Mouse (Mus musculus) CH12.LX (cell line): ENCODE measurements around the gene Lcn9.

ENCODE experiments used
- CTCF ChIP-seq, 2 experiments: IDR thresholded peaks in 1 of 2; conservative IDR thresholded peaks in 1 of 2; 2 replicates each; pipeline ENCODE4 v1.5.1; 2011 to 2012; ENCODE audit warnings: low read depth in 2 of 2, low read length in 2 of 2, improper control_type of control experiment in 1 of 2, inconsistent platforms in 1 of 2, mild to moderate bottlenecking in 1 of 2, moderate library complexity in 1 of 2
- EP300 ChIP-seq: IDR thresholded peaks from 2 replicates; pipeline ENCODE4 v1.6.1; 2011; ENCODE audit warnings: low read length, improper control_type of control experiment
- ETS1 ChIP-seq: conservative IDR thresholded peaks from 2 replicates; pipeline ENCODE4 v1.6.1; 2012; ENCODE audit warnings: low read depth, mild to moderate bottlenecking, inconsistent platforms, low read length, improper control_type of control experiment, moderate library complexity
- GABPA ChIP-seq: IDR thresholded peaks from 2 replicates; pipeline ENCODE4 v1.6.1; 2012; ENCODE audit warnings: low read depth, low read length, improper control_type of control experiment, inconsistent platforms; ENCODE audit not compliant: insufficient replicate concordance
- KAT2A ChIP-seq: IDR thresholded peaks from 2 replicates; pipeline ENCODE4 v1.6.1; 2012; ENCODE audit warnings: low read length, improper control_type of control experiment, inconsistent platforms; ENCODE audit not compliant: insufficient replicate concordance
- MAX ChIP-seq: IDR thresholded peaks from 2 replicates; pipeline ENCODE4 v1.6.1; 2011; ENCODE audit warnings: low read length, improper control_type of control experiment
- MYC ChIP-seq: IDR thresholded peaks from 2 replicates; pipeline ENCODE4 v1.6.1; 2011; ENCODE audit warnings: low read depth, mild to moderate bottlenecking, improper control_type of control experiment, low read length
- NELFE ChIP-seq: IDR thresholded peaks from 2 replicates; pipeline ENCODE4 v1.6.1; 2011; ENCODE audit warnings: low read depth, low read length, improper control_type of control experiment
- POLR2A ChIP-seq: IDR thresholded peaks from 2 replicates; pipeline ENCODE4 v1.6.1; 2011; ENCODE audit warnings: low read depth, mild to moderate bottlenecking, improper control_type of control experiment, low read length
- USF1 ChIP-seq: IDR thresholded peaks from 2 replicates; pipeline ENCODE4 v1.6.1; 2014; ENCODE audit warnings: low read depth, mild to moderate bottlenecking, inconsistent platforms, low read length, improper control_type of control experiment

DNA sequence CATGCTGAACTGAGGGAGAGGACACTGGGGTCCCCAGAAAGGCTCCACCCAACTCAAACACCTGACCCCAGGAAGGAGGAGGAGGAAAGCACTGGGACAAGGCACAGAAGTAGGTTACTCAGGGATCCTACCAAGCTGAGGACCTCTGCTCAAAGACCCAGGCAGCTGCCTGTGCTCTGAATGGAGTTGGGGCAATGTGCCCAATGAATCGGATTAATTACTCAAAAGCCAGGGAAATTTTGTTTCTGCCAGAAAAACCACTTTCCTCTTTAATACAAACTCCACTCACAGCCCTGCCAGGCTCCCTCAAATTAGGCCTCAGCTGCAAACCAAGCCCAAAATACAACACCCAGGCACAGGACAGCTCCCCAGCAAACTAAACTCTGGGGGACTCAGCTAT lies 19.8 kb downstream of the Lcn9 start:
- no peak for TF ChIP-seq EP300
- no peak for TF ChIP-seq CTCF (conservative IDR thresholded peaks at IDR 0.05 in 1 of 2, IDR thresholded peaks at IDR 0.05 in 1 of 2; ENCODE audit: low read depth in 2 of 2, low read length in 2 of 2)
- TF ChIP-seq NELFE = no peak
- TF ChIP-seq MAX = no peak
- TF ChIP-seq ETS1 = no peak
- no peak for TF ChIP-seq USF1
- TF ChIP-seq POLR2A = no peak
- no peak for TF ChIP-seq KAT2A
- no peak for TF ChIP-seq GABPA
- no peak for TF ChIP-seq MYC
